Mouse (Mus musculus): ENCODE data around the gene Clip3. TPM values are rescaled to one million over a fixed set of nuclear protein-coding genes. Genes with fewer than 3 reads are reported as not detected.

Gene Clip3
- total RNA-seq, 2 experiments from 2014 or later = 5.7 TPM

DNA sequence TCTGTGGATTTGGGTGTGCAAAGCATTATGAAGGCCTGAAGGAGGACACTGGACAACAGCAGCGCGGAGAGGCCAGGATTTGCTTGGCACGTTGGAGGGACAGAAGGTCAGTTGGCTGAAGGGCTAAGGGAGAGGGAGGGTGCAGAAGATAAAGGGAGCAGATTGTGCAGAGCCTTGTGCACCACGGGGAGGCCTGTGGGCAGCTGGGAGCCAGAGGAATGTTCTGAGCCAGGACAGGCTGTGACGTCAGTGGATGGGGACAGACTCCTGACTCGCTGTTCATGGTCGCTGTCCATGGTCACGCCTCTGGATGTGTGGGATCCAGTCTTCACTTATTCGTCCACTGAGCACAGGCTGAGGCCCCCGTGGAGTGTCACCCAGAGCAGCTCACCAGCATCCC is 3.6 kb downstream of the Clip3 start:
- peak; percentile 67 to 79 for DNase-seq

DNA sequence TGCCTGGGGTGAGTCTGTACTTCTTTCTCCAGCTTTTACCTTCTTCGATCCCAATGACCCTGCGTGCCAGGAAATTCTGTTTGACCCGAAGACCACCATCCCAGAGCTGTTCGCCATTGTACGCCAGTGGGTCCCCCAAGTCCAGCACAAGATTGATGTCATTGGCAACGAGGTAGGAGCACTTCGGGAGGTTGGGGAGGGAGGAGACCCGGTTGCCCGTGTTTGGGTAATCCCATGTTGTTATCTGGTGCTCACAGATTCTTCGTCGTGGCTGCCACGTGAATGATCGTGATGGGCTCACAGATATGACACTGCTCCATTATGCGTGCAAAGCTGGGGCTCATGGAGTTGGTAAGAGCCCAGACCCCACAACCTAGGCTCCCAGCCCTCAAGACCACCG is 5.3 kb downstream of the Clip3 start:
- no peak for DNase-seq

DNA sequence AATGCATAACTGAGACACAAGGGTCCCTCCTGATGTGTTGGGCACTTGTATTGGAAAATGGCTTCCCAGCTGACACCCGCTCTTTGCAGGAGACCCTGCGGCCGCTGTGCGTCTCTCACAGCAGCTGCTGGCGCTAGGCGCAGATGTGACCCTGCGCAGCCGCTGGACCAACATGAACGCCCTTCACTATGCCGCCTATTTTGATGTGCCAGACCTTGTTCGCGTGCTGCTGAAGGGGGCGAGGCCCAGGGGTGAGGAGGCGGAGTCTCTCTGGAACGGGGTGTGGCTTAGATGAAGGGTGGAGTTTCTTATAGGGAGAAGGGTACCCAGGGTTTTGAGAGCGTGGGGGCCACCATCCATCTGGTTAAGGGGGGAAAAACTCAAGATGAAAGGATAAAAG is 5.7 kb downstream of the Clip3 start:
- no peak for DNase-seq

DNA sequence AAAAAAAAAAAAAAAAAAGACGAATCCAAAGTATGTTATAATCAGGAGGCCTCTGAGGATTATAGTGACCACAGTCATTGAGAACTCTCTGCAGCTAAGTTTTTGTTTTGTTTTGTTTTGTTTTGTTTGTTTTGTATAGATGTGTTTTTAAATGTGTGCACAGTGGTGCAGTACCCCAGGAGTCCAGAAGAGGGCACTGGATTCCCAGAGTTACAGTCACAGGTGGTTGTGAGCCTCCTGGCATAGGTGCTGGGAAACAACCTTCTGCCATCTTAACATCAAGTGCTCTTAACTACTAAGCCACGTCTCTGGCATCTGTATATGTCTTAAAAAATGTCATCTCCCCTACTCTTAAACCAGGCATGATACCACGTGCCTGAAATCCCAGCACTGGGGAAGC is 9.4 kb downstream of the Clip3 start:
- DNase-seq = peak in 1 of 2 experiments; percentile 41

DNA sequence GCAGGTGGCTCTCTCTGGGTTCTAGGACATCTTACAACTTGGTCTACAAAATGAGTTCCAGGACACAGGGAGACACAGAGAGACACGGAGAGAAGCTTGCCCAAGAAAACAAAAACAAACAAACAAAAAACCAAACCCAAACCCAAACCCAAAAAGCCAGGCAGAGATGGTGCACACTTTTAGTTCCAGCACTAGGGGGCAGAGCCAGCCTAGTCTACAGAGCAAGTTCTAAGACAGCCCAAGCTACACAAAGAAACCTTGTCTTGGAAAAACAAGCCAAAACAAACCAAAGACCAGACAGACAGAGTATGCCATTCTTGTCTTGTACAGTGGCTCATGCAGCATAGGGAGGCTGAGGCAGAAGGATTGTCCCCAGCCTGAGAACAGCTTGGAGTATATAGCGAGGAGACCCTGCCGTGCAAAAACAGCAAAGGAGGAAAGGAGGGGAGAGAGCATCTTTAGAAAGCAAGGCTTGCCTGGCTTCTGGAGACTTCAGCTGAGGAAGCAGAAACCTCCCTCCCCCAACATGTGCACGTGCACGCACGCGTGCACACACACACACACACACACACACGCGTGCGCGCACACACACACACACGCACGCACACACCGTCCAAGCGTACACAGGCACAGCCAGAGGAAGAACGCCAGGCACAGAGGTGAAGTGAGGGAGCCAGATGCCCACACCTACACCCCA is 14.7 kb downstream of the Clip3 start:
- DNase-seq = no peak

DNA sequence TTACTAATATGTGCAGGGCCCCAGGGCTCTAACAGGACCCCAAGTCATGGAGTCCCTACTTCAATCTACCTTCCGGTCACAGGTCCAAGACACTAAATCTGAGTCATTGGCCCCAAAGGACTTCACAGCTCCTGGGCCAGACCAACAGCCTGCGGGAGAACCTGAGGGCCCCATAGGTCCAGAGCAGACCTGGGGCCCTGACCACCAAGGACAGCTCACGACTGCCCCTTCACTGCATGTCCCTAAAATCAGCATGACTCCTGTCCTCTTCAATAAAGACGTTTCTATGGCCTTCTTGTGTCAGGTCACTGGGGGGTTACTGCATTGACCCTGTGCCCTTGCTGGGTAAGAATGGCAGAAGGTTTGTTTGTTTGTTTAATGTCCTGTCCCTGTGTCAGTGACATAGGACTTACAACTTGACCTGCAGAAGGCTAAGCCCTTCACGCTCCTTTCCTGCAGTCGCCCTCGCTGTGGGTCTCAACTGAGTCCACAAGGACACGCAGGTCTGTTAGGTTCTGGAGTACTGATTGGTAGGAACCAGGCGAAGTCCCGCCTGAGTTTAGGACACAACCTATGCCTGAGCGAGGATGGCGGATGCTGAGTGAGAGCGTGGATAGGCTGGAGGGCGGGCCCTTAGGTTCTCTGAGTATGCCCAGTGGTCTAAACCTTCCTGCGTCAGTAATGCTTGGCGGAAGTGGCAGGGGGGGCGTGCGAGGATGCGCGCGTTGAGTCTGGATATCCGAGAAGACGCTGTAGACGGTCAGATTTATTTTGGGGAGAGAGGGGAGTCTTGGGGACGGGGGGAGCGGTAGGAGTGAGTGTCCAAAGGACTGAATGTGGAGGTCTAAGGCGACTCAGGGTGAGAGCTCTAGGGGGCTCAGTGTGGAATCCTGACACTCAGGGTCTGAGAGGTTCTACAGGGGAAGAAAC is 16.8 kb downstream of the Clip3 start, which contains the start of gene Alkbh6:
TSS of gene Alkbh6 (plus strand) at position 642 of the 930 bp plus-strand sequence.
- peak; percentile 93 to 98 for DNase-seq

DNA sequence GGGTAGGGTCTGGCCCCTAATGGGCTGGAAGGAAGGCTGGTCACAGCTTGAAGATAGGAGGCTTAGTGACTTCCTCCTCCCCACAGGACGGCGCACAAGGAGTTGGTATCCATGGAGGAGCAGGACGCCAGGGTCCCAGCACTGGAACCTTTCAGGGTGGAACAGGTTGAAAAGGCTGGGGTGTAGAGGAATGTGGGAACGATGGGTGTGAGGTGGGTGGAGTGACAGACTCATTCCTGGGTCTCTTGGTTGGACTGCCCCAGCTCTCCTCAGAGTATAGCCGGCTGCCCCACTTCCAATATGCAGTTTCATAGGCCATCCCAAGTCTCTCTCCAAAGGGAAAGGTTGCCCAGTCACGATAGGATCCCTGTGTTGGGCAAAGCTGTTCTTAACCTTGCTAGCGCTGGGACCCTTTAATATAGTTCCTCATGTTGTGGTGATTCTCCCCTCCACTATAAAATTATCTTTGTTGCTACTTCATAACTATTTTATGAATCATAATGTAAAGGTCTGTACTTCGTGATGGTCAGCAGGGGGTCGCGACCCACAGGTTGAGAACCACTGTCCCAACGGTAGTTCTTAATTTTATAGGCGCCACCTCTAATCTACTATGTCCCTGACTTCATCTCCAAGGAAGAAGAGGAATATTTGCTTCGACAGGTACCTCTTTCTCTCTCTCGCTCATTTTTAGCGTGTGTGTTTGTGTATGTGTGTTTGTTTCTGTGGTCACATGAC is 18.0 kb downstream of the Clip3 start:
- no peak for DNase-seq

DNA sequence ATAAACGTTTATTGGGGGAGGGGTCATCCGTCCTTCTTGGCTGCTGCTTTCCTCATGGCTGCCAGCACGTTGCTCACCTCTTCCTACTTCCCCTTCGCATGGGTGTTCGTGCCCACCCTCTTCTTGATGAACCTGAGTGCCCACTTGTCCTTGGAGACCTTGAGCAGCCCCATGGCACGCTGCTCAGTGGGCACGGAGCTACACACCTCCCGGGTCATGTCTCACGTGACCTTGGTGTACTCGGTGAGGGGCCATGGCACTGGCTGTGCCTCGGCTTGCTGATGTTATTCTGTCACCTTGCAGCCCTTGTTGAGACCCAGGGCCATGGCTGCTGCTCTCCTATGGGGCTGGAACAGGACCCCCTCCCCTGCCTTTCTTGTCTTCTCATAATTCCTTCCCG is 18.6 kb downstream of the Clip3 start:
- DNase-seq = no peak

DNA sequence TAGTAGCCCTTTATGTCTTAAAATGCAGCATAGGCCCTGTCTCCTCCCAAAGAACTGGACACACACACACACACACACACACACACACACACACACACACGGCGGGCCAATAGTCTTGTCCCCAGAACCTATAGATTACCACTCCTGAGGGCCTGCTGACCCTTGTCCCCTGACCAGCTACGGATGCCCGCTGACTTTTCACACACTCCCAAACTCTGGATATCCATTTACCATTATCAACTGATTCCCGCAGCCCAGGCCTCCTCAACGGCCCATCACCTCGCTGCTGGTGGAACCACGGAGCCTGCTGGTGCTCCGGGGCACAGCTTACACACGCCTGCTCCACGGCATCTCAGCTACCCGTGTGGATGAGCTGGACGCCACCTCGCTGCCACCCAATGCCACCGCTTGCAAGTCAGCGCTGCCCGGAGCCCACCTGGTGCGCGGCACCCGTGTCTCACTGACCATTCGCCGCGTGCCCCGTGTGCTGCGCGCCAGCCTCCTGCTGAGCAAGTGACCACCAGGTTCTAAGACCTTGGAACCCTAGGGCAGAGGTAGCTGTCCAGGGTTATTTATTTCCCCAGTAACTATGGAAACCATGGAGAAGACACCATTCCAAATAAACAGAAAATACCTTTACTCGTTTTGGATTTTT is 22.3 kb downstream of the Clip3 start:
- no peak for DNase-seq

DNA sequence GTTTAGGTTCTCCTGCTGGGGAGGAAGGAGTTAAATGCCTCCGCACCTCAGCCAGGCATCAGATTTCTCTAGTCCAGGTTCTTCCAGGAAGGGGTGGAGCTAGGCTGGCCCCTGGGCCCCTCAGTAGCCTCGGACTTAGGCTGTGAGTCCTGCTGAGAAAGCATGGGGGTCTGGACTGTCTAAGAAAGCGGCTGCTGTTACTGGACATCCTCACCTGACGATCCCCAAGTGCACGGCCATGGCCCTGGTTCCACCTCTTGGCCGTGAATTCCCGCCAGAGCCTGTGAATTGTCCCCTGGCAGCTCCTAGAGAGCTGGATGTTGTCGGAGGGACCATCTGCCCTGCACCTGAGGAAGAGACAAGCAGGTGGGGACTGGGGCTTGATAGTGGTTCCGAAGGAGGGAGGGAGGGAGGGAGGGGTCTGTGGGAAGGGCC is 23.2 kb downstream of the Clip3 start, which contains the start of gene Syne4:
TSS of gene Syne4 (plus strand) at position 87 of the 435 bp plus-strand sequence.
- DNase-seq = no peak

DNA sequence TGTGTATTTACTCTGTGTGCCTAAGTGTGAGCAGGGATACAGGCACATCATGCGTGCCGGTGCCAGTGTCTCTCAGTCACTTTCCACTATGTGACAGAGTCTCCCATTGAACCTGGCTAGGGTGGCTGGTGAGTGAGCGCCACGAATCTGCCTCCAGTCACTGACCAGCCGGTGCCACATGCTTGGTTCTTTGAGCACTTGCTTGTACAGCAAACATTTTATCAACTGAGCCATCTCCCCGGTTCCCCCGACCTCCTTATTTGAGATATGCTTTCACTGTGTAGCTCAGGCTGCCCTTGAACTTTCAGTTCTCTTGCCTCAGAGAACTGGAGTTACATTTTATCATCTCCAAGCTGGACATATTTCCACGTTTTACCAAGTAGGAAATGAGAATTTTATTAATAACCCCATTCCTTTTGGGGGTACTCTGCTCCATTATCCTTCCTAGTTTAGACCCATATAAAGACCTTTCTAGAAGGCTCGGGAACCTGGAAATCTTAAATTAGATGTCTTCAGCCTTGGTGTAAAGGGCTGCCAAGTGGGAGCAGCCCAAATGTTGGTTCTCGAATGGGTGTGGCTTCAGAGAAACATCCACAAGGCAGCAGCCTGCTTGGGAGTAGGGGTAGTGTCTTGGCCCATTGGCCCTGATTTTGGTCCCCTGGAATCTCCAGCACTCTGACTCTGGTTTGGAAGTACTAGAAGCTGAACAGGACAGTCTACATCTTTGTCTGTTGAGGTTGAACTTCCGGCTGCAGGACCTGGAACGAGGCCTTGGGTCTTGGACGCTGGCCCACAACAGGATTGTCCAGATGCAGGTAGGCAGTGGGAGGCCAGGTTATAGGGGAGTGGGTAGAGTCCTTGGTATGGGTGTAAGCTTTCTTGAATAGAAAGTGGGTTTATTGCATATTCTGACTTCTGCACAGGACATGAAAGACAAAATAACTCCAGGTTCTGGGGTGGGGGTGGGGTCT is 24.3 kb downstream of the Clip3 start:
- no peak for DNase-seq

DNA sequence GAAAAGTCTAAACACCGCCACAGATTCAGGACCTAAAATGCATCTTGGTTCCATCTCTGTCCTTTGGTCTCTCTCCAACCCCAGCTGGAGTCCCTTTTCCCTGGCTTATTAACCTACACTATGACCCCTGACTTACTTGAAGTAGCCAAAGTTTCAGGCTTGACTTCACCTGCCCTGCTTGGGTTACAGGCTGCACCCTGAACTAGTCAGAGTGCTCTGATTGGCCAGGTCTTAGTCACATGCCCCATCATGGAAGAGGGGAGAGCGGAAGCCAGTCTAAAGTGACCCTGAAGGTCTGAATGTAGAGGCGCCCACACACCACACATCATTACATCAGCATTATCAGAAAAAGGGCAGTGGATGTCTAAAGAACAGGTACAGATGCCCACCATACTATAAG is 26.6 kb downstream of the Clip3 start:
- no peak for DNase-seq

DNA sequence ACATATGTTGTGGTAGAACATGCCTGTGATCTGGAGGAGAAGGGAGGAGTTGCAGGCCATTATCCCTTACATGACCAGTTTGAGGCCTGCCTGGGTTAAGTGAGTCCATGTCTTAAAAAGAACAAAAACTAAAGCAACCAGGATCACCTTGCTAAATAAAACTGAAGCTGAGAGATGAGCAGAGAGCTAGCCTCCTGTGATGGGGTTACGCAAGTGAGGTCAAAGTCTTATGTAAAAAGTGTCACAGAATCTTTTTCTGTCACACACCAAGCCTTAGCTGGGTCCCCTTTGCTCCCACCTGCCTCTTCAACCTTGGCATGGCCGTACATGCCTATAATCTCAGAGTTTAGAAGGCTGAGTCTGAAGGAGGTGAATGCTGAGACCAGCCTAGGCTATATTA is 29.4 kb downstream of the Clip3 start:
- no peak for DNase-seq

DNA sequence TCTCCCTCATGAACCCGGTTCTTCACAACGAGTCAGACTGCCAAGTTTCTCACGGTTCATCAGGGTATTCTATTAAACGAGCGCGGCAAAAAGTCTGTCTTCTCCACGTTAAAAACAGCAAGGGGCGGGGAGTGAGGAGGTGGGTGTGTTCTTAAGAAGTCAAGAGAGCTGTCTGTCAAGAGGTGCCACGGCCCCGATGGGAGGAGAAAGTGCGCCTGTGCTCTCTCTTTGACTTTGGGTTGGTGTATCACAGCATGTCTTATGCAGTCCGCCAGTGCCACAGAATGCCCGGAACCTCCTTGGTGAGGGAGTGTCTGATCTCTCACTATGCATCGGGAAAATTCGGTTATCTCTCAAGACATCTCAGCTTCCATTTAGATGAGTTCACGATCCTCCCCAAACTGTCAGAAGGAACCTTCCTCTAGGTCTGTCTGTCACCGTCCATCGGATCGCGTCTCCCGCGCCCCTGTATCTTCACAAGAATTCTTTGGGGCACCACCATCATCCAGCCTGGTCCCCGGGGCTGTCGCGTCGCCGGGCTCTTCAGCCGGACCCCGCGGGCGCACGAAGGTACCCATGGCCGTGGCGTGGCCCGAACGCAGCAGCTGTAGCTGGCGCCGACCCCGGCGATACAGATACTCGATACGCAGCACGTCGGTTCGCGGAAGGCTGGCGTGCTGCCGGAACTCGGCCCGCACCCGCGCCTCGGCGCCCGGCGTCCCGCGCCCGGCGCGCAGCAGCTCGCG is 30.2 kb downstream of the Clip3 start, which contains the start of gene E130208F15Rik:
TSS of gene E130208F15Rik (plus strand) at position 202 of the 746 bp plus-strand sequence.
- DNase-seq = peak; percentile 79 to 83

DNA sequence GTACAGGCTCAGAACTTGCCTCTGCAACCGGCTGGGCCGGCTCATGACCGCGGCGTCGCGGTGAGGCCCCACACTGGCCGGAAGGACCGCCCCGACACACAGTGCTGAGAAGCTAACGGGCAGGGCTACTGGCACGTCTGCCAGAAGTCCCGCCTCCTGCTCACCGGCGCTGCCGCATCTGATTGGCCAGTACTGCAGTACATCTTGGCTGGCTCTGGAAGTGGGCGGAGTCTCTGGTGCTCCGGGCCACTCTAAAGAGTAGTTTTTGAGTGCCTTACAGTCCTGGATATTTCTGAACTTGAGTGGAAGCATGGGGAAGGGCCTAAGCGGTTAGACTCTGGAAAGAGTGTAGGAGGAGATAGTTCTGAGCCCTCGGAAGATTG is 30.7 kb downstream of the Clip3 start:
- DNase-seq = peak; percentile 97 to 99

DNA sequence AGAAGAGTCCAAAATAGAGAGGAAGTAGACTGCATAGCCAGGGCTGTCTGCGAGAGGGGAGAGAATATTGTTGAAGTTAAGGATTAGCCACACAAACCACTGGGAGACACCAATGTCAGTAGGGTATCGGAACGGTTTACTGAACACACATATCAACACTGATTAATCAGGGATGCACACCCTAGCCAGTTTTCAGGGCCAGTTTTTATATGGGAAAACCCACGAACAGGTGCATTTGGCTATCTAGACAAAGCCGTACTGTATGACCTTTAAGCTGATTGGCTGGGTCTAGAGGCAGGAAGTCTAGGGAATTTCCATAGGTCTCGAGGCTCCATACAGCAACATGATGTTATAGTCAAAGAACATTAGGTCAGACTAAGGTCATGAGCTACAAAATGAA is 31.3 kb downstream of the Clip3 start:
- no peak for DNase-seq

DNA sequence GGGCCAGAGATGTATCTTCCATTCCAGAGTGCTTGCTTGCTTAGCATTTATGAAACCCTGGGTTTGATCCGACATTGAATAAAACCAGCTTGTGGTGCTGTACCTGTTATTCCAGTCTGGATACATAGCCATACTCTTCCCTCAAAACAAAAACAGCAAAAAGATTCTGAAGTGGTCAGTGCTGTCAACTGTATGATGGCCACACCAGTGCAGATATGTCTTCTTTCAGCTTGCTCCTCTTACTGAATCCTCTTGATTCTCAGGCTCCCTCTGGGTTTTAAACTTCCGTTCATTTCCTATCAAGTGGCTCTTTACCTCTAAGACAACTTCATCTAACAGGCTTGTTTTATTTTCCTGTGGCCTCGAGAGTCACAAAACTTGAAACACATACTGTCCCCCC is 32.3 kb downstream of the Clip3 start, which contains the start of gene Sdhaf1:
TSS of gene Sdhaf1 (minus strand) at position 101 of the 400 bp plus-strand sequence.
- DNase-seq = no peak

DNA sequence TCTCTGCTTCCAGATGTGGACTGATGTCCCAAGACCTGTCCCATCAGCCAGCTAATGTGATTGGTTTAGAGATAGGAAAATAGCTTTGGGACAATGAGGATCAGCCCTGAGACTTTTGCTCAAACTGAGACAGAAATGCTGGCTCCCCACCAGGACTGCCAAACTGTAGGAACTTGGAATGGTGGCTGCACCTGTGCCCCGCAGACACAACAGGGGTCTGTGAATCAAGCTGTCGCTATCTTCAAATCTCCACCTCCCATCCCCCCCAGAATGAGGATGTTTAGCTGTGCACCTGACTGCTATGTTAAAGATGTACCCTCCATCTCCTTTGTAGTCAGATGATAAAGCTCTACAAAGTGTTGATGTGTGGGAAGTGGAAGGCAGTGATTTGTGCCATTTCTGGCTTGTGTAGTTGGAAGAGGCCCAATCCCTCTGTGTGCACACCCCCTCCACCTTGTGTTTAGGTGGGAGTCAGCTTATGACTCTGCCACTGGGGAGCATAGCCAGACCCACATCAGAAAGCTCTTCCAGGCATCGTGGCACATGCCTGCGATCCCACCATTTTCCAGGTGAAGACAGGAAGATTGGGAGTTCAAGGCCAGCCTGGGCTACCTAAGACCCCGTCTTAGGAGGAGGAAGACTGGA is 32.9 kb downstream of the Clip3 start:
- no peak for DNase-seq

DNA sequence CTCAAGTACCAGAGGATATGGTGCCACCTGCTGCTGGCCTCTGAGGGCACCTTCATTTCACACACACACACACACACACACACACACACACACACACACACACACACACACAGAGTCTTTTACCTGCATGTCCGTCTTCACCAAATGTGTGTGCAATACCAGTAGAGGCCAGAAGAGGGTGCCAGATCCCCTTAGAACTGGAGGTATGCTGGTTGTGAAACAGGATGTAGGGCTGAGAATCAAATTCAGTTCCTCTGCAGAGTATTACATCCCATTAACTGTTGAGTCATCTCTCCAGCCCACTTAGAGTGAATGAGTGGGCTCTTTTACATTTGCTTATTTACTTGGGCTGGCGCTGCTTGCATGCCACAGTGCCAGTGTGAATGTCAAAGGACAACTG is 33.8 kb downstream of the Clip3 start:
- peak in 1 of 2 experiments; percentile 62 for DNase-seq
